Mouse (Mus musculus) ES-E14 (cell line): Measurements from ENCODE around the gene Gm6377. TPM values are rescaled to one million over a fixed set of nuclear protein-coding genes. Genes with fewer than 3 reads are reported as not detected.

Experiments
- DNase-seq: peaks from one replicate; pipeline ENCODE4 v3.0.0-alpha.2; 2013; ENCODE audit warnings: low read depth, low spot score
- H3K27ac ChIP-seq: 2 replicates; pipeline ENCODE4 v1.5.1; 2012; ENCODE audit warnings: low read depth, mild to moderate bottlenecking, low read length, moderate library complexity, mixed read lengths; ENCODE audit not compliant: poor library complexity, insufficient read depth, severe bottlenecking
- H3K36me3 ChIP-seq: 2 replicates; pipeline ENCODE4 v1.6.1; 2012; ENCODE audit warnings: mild to moderate bottlenecking, low read length, moderate library complexity, mixed read lengths; ENCODE audit not compliant: control insufficient read depth, poor library complexity, insufficient read depth, severe bottlenecking
- H3K4me1 ChIP-seq, 2 experiments: fragments of 150-350 bp in 1 of 2; sonication (generic) in 1 of 2; 2 replicates each; pipeline ENCODE4 v1.6.1; 2012; ENCODE audit warnings: low read length in 2 of 2, mild to moderate bottlenecking in 1 of 2, mixed read lengths in 1 of 2; ENCODE audit not compliant: control insufficient read depth in 2 of 2, insufficient read depth in 2 of 2, poor library complexity in 1 of 2
- H3K4me3 ChIP-seq, 2 experiments: fragments of 150-350 bp in 1 of 2; sonication (generic) in 1 of 2; 2 replicates each; pipeline ENCODE4 v1.5.1; 2012; ENCODE audit warnings: low read length in 2 of 2, low read depth in 1 of 2, mild to moderate bottlenecking in 1 of 2, mixed read lengths in 1 of 2; ENCODE audit not compliant: insufficient read depth in 1 of 2, poor library complexity in 1 of 2, severe bottlenecking in 1 of 2
- H3K9ac ChIP-seq: 2 replicates; pipeline ENCODE4 v1.6.1; 2012; ENCODE audit warnings: low read depth, mild to moderate bottlenecking, low read length, mixed read lengths; ENCODE audit not compliant: poor library complexity, insufficient read depth, severe bottlenecking
- H3K9me3 ChIP-seq: fragments of 150-350 bp; sonication (generic); 2 replicates; pipeline ENCODE4 v1.6.1; 2012; ENCODE audit warnings: low read depth, mild to moderate bottlenecking, low read length; ENCODE audit not compliant: control insufficient read depth, insufficient read depth
- CHD2 ChIP-seq: IDR thresholded peaks from 2 replicates; pipeline ENCODE4 v1.6.1; 2014; ENCODE audit warnings: mild to moderate bottlenecking, low read depth, low read length, inconsistent platforms
- HCFC1 ChIP-seq: IDR thresholded peaks from 2 replicates; pipeline ENCODE4 v1.6.1; 2012; ENCODE audit warnings: low read length, inconsistent platforms, borderline replicate concordance; ENCODE audit not compliant: insufficient read depth
- MAFK ChIP-seq: IDR thresholded peaks from 2 replicates; pipeline ENCODE4 v1.6.1; 2014; ENCODE audit warnings: mild to moderate bottlenecking, low read depth, low read length, inconsistent platforms; ENCODE audit not compliant: insufficient read depth
- ZC3H11A ChIP-seq: IDR thresholded peaks from 2 replicates; pipeline ENCODE4 v1.6.1; 2012; ENCODE audit warnings: low read depth, mild to moderate bottlenecking, inconsistent platforms, low read length, borderline replicate concordance
- ZNF384 ChIP-seq: IDR thresholded peaks from 2 replicates; pipeline ENCODE4 v1.6.1; 2012; ENCODE audit warnings: low read depth, low read length, inconsistent platforms
- in situ Hi-C, 2 experiments: fragments of 600-800 bp; cut with MboI; formaldehyde crosslinking; loops; one replicate each; pipeline ENCODE4 v1.15.1; 2025; ENCODE audit warnings: low sequenced_read_pairs in 2 of 2, inconsistent platforms in 1 of 2; ENCODE audit not compliant: unreplicated experiment in 2 of 2
- total RNA-seq: library from RNA; depleted of rRNA; stranded (reverse); fragments of 300-350 nt; gene quantifications from 2 replicates; pipeline ENCODE4 v1.2.3, GENCODE M21; 2012; rRNA removed

Gene Gm6377
- total RNA-seq, 1 experiment = not detected

- H3K9ac ChIP-seq = no peak overlapping the region
- in situ Hi-C loops = no loop called here
Observed at GRCm38 (mm10) chrX:109191436-109191835, 5.1 kb upstream of the Gm6377 start.

GRCm38 (mm10) chrX:109207843-109208242 is 11.3 kb downstream of the Gm6377 start:
- Histone ChIP-seq H3K9me3 (no peaks in the 10 kb centered on the region), H3K9ac (no peak overlapping the region), H3K36me3 (no peaks in the 10 kb centered on the region), H3K4me3 (no peak overlapping the region), H3K27ac (no peak overlapping the region), H3K4me1 (no peaks in the 10 kb centered on the region)
- DNase-seq = no peak
- in situ Hi-C loops = no loop called here
- TF ChIP-seq ZC3H11A (no peak), MAFK (no peak)

More at GRCm38 (mm10) chrX:109191436-109191835, 5.1 kb upstream of the Gm6377 start:
- Histone ChIP-seq H3K4me3 (no peak overlapping the region), H3K27ac (no peak overlapping the region), H3K36me3 (no peaks in the 10 kb centered on the region), H3K9me3 (no peaks in the 10 kb centered on the region), H3K4me1 (no peaks in the 10 kb centered on the region)
- TF ChIP-seq CHD2 (no peak), ZNF384 (no peak), HCFC1 (no peak), ZC3H11A (no peak), MAFK (no peak)
- DNase-seq = no peak

- no peak overlapping the region for H3K9ac ChIP-seq
- H3K4me1 ChIP-seq = no peaks in the 10 kb centered on the region
- no peak overlapping the region for H3K4me3 ChIP-seq
- in situ Hi-C loops = no loop called here
- no peak for TF ChIP-seq MAFK
- TF ChIP-seq HCFC1 = no peak
- TF ChIP-seq ZNF384 = no peak
- TF ChIP-seq ZC3H11A = no peak
- TF ChIP-seq CHD2 = no peak
- no peak overlapping the region for H3K27ac ChIP-seq
- no peaks in the 10 kb centered on the region for H3K9me3 ChIP-seq
- H3K36me3 ChIP-seq = no peaks in the 10 kb centered on the region
- no peak for DNase-seq
Observed at GRCm38 (mm10) chrX:109228720-109229119, 32.2 kb downstream of the Gm6377 start.

GRCm38 (mm10) chrX:109235383-109236036 is 39.0 kb downstream of the Gm6377 start:
- no peak for DNase-seq
- no peaks in the 10 kb centered on the region for H3K9me3 ChIP-seq
- in situ Hi-C loops = no loop called here
- H3K36me3 ChIP-seq = no peaks in the 10 kb centered on the region
- no peak overlapping the region for H3K4me3 ChIP-seq
- TF ChIP-seq ZC3H11A (no peak), MAFK (no peak), CHD2 (no peak)
- no peaks in the 10 kb centered on the region for H3K4me1 ChIP-seq
- H3K27ac ChIP-seq = no peak overlapping the region
- H3K9ac ChIP-seq = no peak overlapping the region

GRCm38 (mm10) chrX:109238163-109238562 is 41.6 kb downstream of the Gm6377 start:
- H3K36me3 ChIP-seq = no peaks in the 10 kb centered on the region
- H3K9me3 ChIP-seq = no peaks in the 10 kb centered on the region
- no peak overlapping the region for H3K27ac ChIP-seq
- TF ChIP-seq ZC3H11A (no peak), CHD2 (no peak)
- no peak overlapping the region for H3K4me3 ChIP-seq
- in situ Hi-C loops = no loop called here
- no peaks in the 10 kb centered on the region for H3K4me1 ChIP-seq
- no peak overlapping the region for H3K9ac ChIP-seq
- DNase-seq = no peak

Other genes with a start within 250 kb of the Gm6377 start
- gene Hmgn5, start 183.4 kb upstream of the Gm6377 start, total RNA-seq = 1.7 and 2.7 TPM in 2 replicates
- gene Sh3bgrl, start 101.4 kb upstream of the Gm6377 start, total RNA-seq = 4.8 and 13.6 TPM in 2 replicates